Mouse (Mus musculus): Measurements from ENCODE around the gene Parm1.

Gene Parm1

DNA sequence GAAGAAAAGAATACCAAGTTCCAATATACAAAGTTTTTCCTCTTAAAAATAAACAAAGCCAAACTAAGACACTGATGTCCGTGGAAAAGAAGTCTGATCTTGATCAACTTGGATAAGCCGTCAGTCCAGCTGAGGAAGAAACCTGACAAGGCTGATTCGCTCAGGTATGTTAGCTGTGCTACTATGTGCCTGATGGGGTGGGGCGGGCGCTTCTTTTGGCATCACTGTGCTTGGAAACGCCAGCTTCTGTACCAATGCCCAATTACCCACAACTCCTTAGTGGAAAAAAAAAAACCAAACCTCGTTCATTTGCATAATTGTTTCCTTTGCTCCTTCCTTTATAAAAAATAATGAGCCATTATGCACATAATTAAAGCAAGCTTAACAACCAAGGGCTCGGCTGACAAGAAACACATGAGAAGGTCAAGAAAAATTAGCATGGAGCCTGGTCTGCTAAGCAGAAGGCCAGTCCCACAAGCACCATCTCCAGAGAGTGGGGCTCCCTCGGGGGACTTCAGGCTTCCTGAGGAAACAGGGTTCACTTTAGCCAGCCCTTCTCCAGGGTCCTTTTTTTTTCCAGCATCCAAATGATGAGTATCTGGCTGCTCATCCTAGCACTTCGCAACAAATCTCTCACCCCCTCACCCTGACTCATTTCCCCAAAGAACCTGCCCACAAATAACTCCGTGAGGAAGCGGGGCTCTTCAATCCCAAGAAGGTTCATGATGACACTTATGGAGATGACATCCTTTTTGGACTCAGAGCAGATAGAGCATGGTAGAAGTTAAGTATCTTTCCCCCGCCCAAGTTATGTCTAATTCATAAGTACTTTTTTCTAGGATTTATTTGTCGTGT is 135.9 kb downstream of the Parm1 start:
- in situ Hi-C loops (cut with MseI, MboI) = loop anchor here in 1 of 2 experiments (10.0 kb wide), 1 partner anchor 472 kb away; no protein-coding TSS in a partner anchor

DNA sequence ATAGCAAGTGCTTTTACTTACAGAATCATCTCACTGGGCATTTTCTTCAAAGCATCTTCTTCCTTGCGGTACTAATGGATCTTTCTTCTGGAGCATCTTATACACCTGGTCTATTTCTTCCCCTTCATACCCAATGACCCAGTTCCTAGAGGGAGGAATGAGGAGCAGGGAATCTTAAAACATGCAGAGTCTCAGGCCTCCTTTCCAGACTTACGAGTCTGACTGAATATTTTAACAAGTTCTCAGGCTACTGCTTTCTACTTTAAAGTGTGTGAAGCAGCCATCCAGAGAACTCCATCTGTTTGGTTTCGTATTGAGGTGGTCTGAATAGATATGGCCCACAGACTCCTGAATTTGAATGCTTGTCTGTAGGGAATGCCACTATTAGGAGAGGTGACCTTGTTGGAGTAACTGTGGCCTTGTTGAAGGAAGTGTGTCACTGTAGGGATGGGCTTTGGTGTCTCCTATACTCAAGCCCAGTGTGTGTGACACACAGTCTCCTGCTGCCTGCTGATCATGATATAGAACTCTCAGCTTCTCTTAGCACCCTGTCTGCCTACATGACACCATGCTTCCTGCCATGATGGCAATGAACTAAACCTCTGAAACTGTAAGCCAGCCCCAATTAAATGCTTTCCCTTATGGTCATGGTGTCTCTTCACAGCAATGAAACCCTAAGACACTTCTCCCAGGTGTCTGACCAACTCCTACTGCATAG is 137.1 kb downstream of the Parm1 start:
- in situ Hi-C loops (cut with MseI, MboI) = loop anchor here in 1 of 2 experiments (10.0 kb wide), 1 partner anchor 470 kb away; no protein-coding TSS in a partner anchor

GRCm38 (mm10) chr5:91655263-91655662 is 137.8 kb downstream of the Parm1 start:
- in situ Hi-C loops (cut with MseI, MboI) = loop anchor here in 1 of 2 experiments (10.0 kb wide), 1 partner anchor 470 kb away; no protein-coding TSS in a partner anchor

- in situ Hi-C loops (cut with MseI, MboI) = no loop called here
Observed at GRCm38 (mm10) chr5:91662715-91663114, 145.3 kb downstream of the Parm1 start.

DNA sequence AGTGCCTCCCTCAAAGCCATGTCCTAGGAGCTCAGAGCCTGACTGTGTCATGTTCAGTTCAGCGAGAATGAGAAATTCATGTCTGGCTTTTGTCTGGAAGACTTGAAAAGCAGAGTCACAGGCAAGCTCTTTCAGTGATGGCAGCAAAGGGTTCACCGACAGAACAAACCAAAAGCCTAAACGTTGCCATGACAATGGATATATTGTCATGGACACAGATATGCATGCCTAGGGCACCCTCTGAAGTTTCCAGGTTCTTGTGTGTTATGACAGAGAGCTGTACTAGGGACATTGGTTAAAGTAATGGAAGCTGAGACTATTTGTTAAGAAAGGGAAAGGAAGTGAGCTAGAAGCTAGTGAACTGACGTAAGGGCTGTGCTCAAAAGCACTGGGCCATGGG is 149.7 kb downstream of the Parm1 start:
- in situ Hi-C loops (cut with MseI, MboI) = no loop called here

DNA sequence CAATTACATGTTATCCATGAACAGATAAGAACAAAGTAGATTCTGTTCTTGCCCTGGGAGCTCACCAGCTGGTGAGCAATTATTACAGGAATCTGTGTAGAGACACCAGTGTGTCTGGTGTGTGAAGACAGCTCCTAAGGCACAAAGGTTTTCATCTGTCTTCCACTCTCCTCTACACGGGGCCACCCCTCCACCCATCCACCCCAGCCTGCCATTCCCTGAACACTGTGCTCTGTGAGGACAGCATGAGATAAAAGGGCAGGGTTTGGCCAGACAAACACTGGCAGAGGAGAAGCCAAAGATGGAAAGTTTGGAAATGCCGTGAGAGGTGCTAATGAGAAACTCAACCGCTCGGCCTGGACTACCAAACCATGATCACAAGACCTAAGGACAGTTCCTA is 151.8 kb downstream of the Parm1 start:
- in situ Hi-C loops (cut with MseI, MboI) = no loop called here

Measured in mouse trophoblast stem cell (cell line).